Mouse (Mus musculus): ENCODE measurements around the gene Arhgef28. TPM values are rescaled to one million over a fixed set of nuclear protein-coding genes. Genes with fewer than 3 reads are reported as not detected.
A peak's percentile ranks its signal among the peaks of the same experiment; 100 is the strongest.
"Not testable (repeated sequence)": the region's sequence is repeated elsewhere in the genome, so short reads cannot be mapped to it uniquely, and the experiment has no call there.

Gene Arhgef28
- polyA plus RNA-seq, 1 experiment from 2014 or later, result 9.3 TPM

GRCm38 (mm10) chr13:98108481-98108880 is 97.8 kb downstream of the Arhgef28 start:
- not testable (repeated sequence) for H3K4me1 ChIP-seq; H3K9ac ChIP-seq; H3K27me3 ChIP-seq (replicated peaks); H3K4me2 ChIP-seq; H3K36me3 ChIP-seq; H3K9me3 ChIP-seq; ATAC-seq (ENCODE audit: extremely low read depth, insufficient number of reproducible peaks, low FRiP score, low TSS enrichment); H3K27ac ChIP-seq (replicated peaks); H3K4me3 ChIP-seq
- 77% methylated on average over 3 of the region's 3 CpGs for WGBS

- ATAC-seq (ENCODE audit: extremely low read depth, insufficient number of reproducible peaks, low FRiP score, low TSS enrichment), result no peak
Measured at GRCm38 (mm10) chr13:98107621-98108020, 98.6 kb downstream of the Arhgef28 start.

GRCm38 (mm10) chr13:98095966-98096365 is 110.3 kb downstream of the Arhgef28 start:
- H3K9me3 ChIP-seq, result no peaks in the 10 kb centered on the region
- H3K4me2 ChIP-seq, result no peak overlapping the region
- 62% methylated on average over 4 of the region's 4 CpGs for WGBS
- H3K4me1 ChIP-seq, result no peaks in the 10 kb centered on the region; the same call in 1 of the 2 replicates
- no peak for ATAC-seq (ENCODE audit: extremely low read depth, insufficient number of reproducible peaks, low FRiP score, low TSS enrichment)
- H3K27ac ChIP-seq (replicated peaks), result no peak overlapping the region
- no peaks in the 10 kb centered on the region for H3K27me3 ChIP-seq (replicated peaks)
- H3K4me3 ChIP-seq, result no peak overlapping the region
- no peak overlapping the region for H3K9ac ChIP-seq
- H3K36me3 ChIP-seq, result no peaks in the 10 kb centered on the region

More at GRCm38 (mm10) chr13:98107621-98108020, 98.6 kb downstream of the Arhgef28 start:
- no peaks in the 10 kb centered on the region for H3K36me3 ChIP-seq
- WGBS, result 66% methylated on average over 2 of the region's 2 CpGs
- no peak overlapping the region for H3K27ac ChIP-seq (replicated peaks)
- no peaks in the 10 kb centered on the region for H3K4me1 ChIP-seq
- no peaks in the 10 kb centered on the region; the same call in 1 of the 2 replicates for H3K9me3 ChIP-seq
- no peak overlapping the region for H3K9ac ChIP-seq
- H3K27me3 ChIP-seq (replicated peaks), result no peaks in the 10 kb centered on the region
- H3K4me2 ChIP-seq, result no peak overlapping the region
- H3K4me3 ChIP-seq, result no peak overlapping the region

GRCm38 (mm10) chr13:98094332-98094731 is 111.9 kb downstream of the Arhgef28 start:
- Histone ChIP-seq H3K9me3 (no peaks in the 10 kb centered on the region), H3K4me2 (no peak overlapping the region), H3K9ac (no peak overlapping the region), H3K4me3 (no peak overlapping the region), H3K36me3 (no peaks in the 10 kb centered on the region), H3K27ac (replicated peaks) (no peak overlapping the region), H3K4me1 (no peaks in the 10 kb centered on the region; the same call in 1 of the 2 replicates), H3K27me3 (replicated peaks) (no peaks in the 10 kb centered on the region)
- ATAC-seq (ENCODE audit: extremely low read depth, insufficient number of reproducible peaks, low FRiP score, low TSS enrichment), result no peak
- 74% methylated on average over 3 of the region's 3 CpGs for WGBS

- no peak overlapping the region for H3K9ac ChIP-seq
- H3K4me2 ChIP-seq, result no peak overlapping the region
- H3K27ac ChIP-seq (replicated peaks), result no peak overlapping the region
- no peaks in the 10 kb centered on the region for H3K9me3 ChIP-seq
- ATAC-seq (ENCODE audit: extremely low read depth, insufficient number of reproducible peaks, low FRiP score, low TSS enrichment), result no peak
- 72% methylated on average over 9 of the region's 9 CpGs for WGBS
- H3K4me1 ChIP-seq, result no peaks in the 10 kb centered on the region; the same call in 1 of the 2 replicates
- no peaks in the 10 kb centered on the region for H3K27me3 ChIP-seq (replicated peaks)
- H3K4me3 ChIP-seq, result no peak overlapping the region
- H3K36me3 ChIP-seq, result no peaks in the 10 kb centered on the region
Measured at GRCm38 (mm10) chr13:98093483-98093882, 112.8 kb downstream of the Arhgef28 start.

- WGBS, result 82% methylated on average over 12 of the region's 12 CpGs
Measured at GRCm38 (mm10) chr13:98092354-98093002, 113.8 kb downstream of the Arhgef28 start.

GRCm38 (mm10) chr13:98079640-98080039 is 126.6 kb downstream of the Arhgef28 start:
- 0 out of 2 replicates have a peak, but pooled peaks cover 7% of the 10 kb centered on the region for H3K4me1 ChIP-seq
- no peak overlapping the region for H3K4me3 ChIP-seq
- H3K27ac ChIP-seq (replicated peaks), result 0 out of 2 replicates have a peak overlapping the region, but pooled peaks have one; percentile 17
- no peaks in the 10 kb centered on the region for H3K27me3 ChIP-seq (replicated peaks)
- H3K36me3 ChIP-seq, result no peaks in the 10 kb centered on the region
- ATAC-seq (ENCODE audit: extremely low read depth, insufficient number of reproducible peaks, low FRiP score, low TSS enrichment), result no peak
- WGBS, result 80% methylated on average over 4 of the region's 4 CpGs
- no peak overlapping the region for H3K4me2 ChIP-seq
- 0 out of 2 replicates have a peak, but pooled peaks cover 4% of the 10 kb centered on the region for H3K9me3 ChIP-seq
- no peak overlapping the region for H3K9ac ChIP-seq

More at GRCm38 (mm10) chr13:98092354-98093002, 113.8 kb downstream of the Arhgef28 start:
- H3K27ac ChIP-seq (replicated peaks), result no peak overlapping the region
- H3K9ac ChIP-seq, result no peak overlapping the region
- no peak overlapping the region for H3K4me3 ChIP-seq
- H3K27me3 ChIP-seq (replicated peaks), result no peaks in the 10 kb centered on the region
- H3K9me3 ChIP-seq, result no peaks in the 10 kb centered on the region
- H3K4me2 ChIP-seq, result no peak overlapping the region
- no peak for ATAC-seq (ENCODE audit: extremely low read depth, insufficient number of reproducible peaks, low FRiP score, low TSS enrichment)
- H3K4me1 ChIP-seq, result no peaks in the 10 kb centered on the region; the same call in 1 of the 2 replicates
- no peaks in the 10 kb centered on the region for H3K36me3 ChIP-seq

- no peak overlapping the region for H3K4me2 ChIP-seq
- H3K27me3 ChIP-seq (replicated peaks), result no peaks in the 10 kb centered on the region
- no peak for ATAC-seq (ENCODE audit: extremely low read depth, insufficient number of reproducible peaks, low FRiP score, low TSS enrichment)
- no peak overlapping the region for H3K4me3 ChIP-seq
- no peak overlapping the region for H3K9ac ChIP-seq
- peaks cover 3% of the 10 kb centered on the region; the same call in 1 of the 2 replicates for H3K36me3 ChIP-seq
- peak overlapping the region; percentile 42; the same call in 1 of the 2 replicates for H3K27ac ChIP-seq (replicated peaks)
- H3K4me1 ChIP-seq, result 0 out of 2 replicates have a peak, but pooled peaks cover 7% of the 10 kb centered on the region
- WGBS, result 73% methylated on average over 5 of the region's 5 CpGs
- 0 out of 2 replicates have a peak, but pooled peaks cover 4% of the 10 kb centered on the region for H3K9me3 ChIP-seq
Measured at GRCm38 (mm10) chr13:98078251-98078650, 128.0 kb downstream of the Arhgef28 start.

GRCm38 (mm10) chr13:98077216-98077615 is 129.0 kb downstream of the Arhgef28 start:
- 0 out of 2 replicates have a peak, but pooled peaks cover under 1% of the 10 kb centered on the region for H3K9me3 ChIP-seq
- H3K4me3 ChIP-seq, result no peak overlapping the region
- 0 out of 2 replicates have a peak, but pooled peaks cover 7% of the 10 kb centered on the region for H3K4me1 ChIP-seq
- 89% methylated on average over 12 of the region's 12 CpGs for WGBS
- no peak overlapping the region for H3K9ac ChIP-seq
- peaks cover 3% of the 10 kb centered on the region; the same call in 1 of the 2 replicates for H3K36me3 ChIP-seq
- ATAC-seq (ENCODE audit: extremely low read depth, insufficient number of reproducible peaks, low FRiP score, low TSS enrichment), result no peak
- H3K27ac ChIP-seq (replicated peaks), result no peak overlapping the region
- no peaks in the 10 kb centered on the region for H3K27me3 ChIP-seq (replicated peaks)
- no peak overlapping the region for H3K4me2 ChIP-seq

- Histone ChIP-seq H3K9me3 (no peaks in the 10 kb centered on the region), H3K27me3 (replicated peaks) (no peaks in the 10 kb centered on the region), H3K27ac (replicated peaks) (no peak overlapping the region), H3K36me3 (peaks cover 3% of the 10 kb centered on the region; the same call in 1 of the 2 replicates), H3K4me3 (no peak overlapping the region), H3K4me1 (0 out of 2 replicates have a peak, but pooled peaks cover 7% of the 10 kb centered on the region), H3K4me2 (no peak overlapping the region), H3K9ac (no peak overlapping the region)
- 68% methylated on average over 11 of the region's 11 CpGs for WGBS
- ATAC-seq (ENCODE audit: extremely low read depth, insufficient number of reproducible peaks, low FRiP score, low TSS enrichment), result no peak
Measured at GRCm38 (mm10) chr13:98074871-98075270, 131.4 kb downstream of the Arhgef28 start.

- WGBS, result 75% methylated on average over 4 of the region's 4 CpGs
- peaks cover 3% of the 10 kb centered on the region; the same call in 1 of the 2 replicates for H3K36me3 ChIP-seq
- H3K9me3 ChIP-seq, result no peaks in the 10 kb centered on the region
- H3K27ac ChIP-seq (replicated peaks), result no peak overlapping the region
- H3K9ac ChIP-seq, result no peak overlapping the region
- H3K4me1 ChIP-seq, result no peaks in the 10 kb centered on the region
- no peak overlapping the region for H3K4me2 ChIP-seq
- no peaks in the 10 kb centered on the region for H3K27me3 ChIP-seq (replicated peaks)
- no peak for ATAC-seq (ENCODE audit: extremely low read depth, insufficient number of reproducible peaks, low FRiP score, low TSS enrichment)
- no peak overlapping the region for H3K4me3 ChIP-seq
Measured at GRCm38 (mm10) chr13:98073190-98073589, 133.0 kb downstream of the Arhgef28 start.
